Mouse (Mus musculus) midbrain, embryonic 12.5 days (tissue): ENCODE measurements around the gene Stk25. TPM values are rescaled to one million over a fixed set of nuclear protein-coding genes. Genes with fewer than 3 reads are reported as not detected.

Experiments used
- ATAC-seq: fragments of 200-750 bp; cut with Nextera tagmentation; 2 replicates; pipeline ENCODE4 v1.8.0; 2017; ENCODE audit warnings: low read depth, moderate TSS enrichment, moderate library complexity; ENCODE audit not compliant: low FRiP score
- H3K27ac ChIP-seq: fragments of 300-500 bp; sonication (generic); replicated peaks from 2 replicates; pipeline ENCODE4 v1.5.1; 2016; ENCODE audit warnings: mild to moderate bottlenecking
- H3K27me3 ChIP-seq: fragments of 300-500 bp; sonication (generic); 2 replicates; pipeline ENCODE4 v1.6.1; 2016; ENCODE audit warnings: mild to moderate bottlenecking
- H3K36me3 ChIP-seq: fragments of 300-500 bp; sonication (generic); 2 replicates; pipeline ENCODE4 v1.6.1; 2016
- H3K4me1 ChIP-seq: fragments of 300-500 bp; sonication (generic); 2 replicates; pipeline ENCODE4 v1.6.1; 2016
- H3K4me2 ChIP-seq: fragments of 300-500 bp; sonication (generic); replicated peaks from 2 replicates; pipeline ENCODE4 v1.6.1; 2016; ENCODE audit warnings: mild to moderate bottlenecking, moderate library complexity
- H3K4me3 ChIP-seq: fragments of 300-500 bp; sonication (generic); 2 replicates; pipeline ENCODE4 v1.5.1; 2016; ENCODE audit warnings: mild to moderate bottlenecking
- H3K9ac ChIP-seq: fragments of 300-500 bp; sonication (generic); replicated peaks from 2 replicates; pipeline ENCODE4 v1.6.1; 2016; ENCODE audit warnings: mild to moderate bottlenecking, moderate library complexity
- H3K9me3 ChIP-seq: fragments of 300-500 bp; sonication (generic); 2 replicates; pipeline ENCODE4 v1.6.1; 2016; ENCODE audit warnings: mild to moderate bottlenecking
- WGBS: fragments of 180-500 bp; shearing (Covaris S2); methylation state at CpG from one replicate; pipeline ENCODE4 v1.1.7; 2016; 5-methylcytosine and 5-hydroxymethylcytosine counted together
- polyA plus RNA-seq: library from polyadenylated mRNA; unstranded; fragments of >200 nt; fragmentation: Nextera tagmentation; extraction: Ambion mirVana; gene quantifications from 2 replicates; pipeline ENCODE4 v1.2.1, GENCODE M21; 2016

The Stk25 gene
- polyA plus RNA-seq, 1 experiment from 2014 or later, result 240 TPM

DNA sequence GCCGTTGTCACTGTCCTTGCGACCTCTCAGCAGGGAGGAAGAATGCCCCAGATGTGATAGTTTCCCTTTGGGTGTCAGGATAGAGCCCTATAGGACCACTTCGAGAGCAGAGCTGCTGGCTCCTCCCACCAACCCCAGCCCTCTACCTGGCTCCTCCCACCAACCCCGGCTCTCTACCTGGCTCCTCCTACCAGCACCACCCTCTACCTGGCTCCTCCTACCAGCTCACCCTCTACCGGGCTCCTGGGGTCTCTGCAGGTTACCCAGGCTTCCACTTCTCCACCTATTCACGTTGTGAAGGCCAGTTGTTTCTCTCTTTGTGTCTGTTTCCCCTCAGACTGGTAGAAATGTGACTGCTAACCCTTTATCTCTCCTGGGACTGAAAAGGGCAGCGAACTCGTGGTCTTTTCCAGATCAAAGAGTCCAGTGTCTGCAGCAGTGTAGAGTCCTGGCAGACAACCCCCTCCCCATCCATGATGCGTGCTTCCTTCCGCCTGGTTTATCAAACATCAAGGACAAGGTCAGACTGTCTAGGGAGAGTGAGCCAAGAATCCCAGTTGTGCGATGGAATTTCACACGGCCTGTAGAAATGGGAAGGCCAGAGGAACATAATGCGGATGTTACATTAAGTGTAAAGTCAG, 9.4 kb upstream of the Stk25 start:
- WGBS, result 31% methylated on average over 13 of the region's 13 CpGs
- Histone ChIP-seq H3K4me2 (no peak overlapping the region), H3K27ac (no peak overlapping the region), H3K4me1 (peaks cover 11% of the 10 kb centered on the region), H3K9ac (no peak overlapping the region), H3K9me3 (no peaks in the 10 kb centered on the region), H3K36me3 (no peaks in the 10 kb centered on the region), H3K4me3 (no peak overlapping the region), H3K27me3 (peaks cover 12% of the 10 kb centered on the region; the same call in 1 of the 2 replicates)
- no peak; the same call in 1 of the 2 replicates for ATAC-seq

DNA sequence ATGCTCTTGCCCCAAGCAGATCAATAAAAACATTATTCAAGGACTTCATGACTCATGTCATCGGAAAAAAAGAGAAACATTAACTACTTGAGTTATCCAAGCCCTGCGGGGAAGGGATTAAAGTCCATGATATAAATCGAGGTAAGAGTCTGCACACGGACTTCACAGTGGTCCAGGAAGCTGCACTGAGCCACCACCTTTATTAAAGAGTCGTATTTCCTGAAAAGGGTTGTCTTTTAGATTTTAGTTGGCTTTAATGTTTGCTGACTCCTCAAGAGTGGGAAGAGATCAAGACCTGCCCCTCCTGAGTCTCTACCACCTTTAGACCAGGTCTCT, 1.5 kb downstream of the Stk25 start:
- H3K4me3 ChIP-seq, result no peak overlapping the region
- no peaks in the 10 kb centered on the region for H3K27me3 ChIP-seq
- H3K4me1 ChIP-seq, result no peaks in the 10 kb centered on the region
- ATAC-seq, result no peak
- H3K9me3 ChIP-seq, result no peaks in the 10 kb centered on the region
- H3K4me2 ChIP-seq, result no peak overlapping the region
- 83% methylated on average over 5 of the region's 5 CpGs for WGBS
- H3K27ac ChIP-seq, result no peak overlapping the region
- no peaks in the 10 kb centered on the region for H3K36me3 ChIP-seq
- no peak overlapping the region for H3K9ac ChIP-seq

DNA sequence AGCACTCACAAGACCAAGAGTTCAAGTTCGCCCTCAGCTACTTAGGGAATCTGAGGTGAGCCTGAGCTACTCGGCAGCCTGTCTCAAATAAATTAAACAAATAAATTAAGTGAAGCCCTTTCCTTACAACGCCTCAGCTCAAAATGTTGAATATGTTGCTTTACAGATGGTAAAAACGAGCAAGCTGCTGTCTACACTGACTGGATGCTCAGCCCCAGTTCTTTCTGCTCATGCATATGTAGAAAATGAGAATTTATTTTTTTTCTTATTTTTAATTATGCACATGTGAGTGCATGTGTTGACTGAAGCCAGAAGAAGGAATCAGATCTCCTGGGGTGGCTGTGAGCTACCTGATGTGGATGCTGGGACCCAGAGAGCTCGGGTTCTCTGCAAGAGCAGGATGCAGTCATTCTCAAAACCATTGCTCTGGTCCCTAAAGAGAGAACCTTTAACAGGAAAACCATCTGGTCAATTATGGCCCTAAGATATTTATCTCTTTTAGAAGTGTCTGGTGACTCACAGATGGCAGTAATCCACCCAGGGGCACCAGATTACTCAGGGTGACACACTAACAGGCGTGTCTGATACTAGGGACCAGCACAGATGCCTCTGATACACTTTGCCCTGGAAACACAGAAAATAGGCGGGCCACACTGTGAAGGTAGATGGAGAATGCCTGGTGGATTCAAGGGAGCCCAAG, 2.0 kb downstream of the Stk25 start:
- no peak overlapping the region for H3K4me3 ChIP-seq
- no peak overlapping the region for H3K9ac ChIP-seq
- no peaks in the 10 kb centered on the region for H3K4me1 ChIP-seq
- no peak overlapping the region for H3K4me2 ChIP-seq
- ATAC-seq, result no peak
- no peaks in the 10 kb centered on the region for H3K36me3 ChIP-seq
- WGBS, result 76% methylated on average over 7 of the region's 7 CpGs
- no peaks in the 10 kb centered on the region for H3K9me3 ChIP-seq
- H3K27me3 ChIP-seq, result no peaks in the 10 kb centered on the region
- no peak overlapping the region for H3K27ac ChIP-seq

DNA sequence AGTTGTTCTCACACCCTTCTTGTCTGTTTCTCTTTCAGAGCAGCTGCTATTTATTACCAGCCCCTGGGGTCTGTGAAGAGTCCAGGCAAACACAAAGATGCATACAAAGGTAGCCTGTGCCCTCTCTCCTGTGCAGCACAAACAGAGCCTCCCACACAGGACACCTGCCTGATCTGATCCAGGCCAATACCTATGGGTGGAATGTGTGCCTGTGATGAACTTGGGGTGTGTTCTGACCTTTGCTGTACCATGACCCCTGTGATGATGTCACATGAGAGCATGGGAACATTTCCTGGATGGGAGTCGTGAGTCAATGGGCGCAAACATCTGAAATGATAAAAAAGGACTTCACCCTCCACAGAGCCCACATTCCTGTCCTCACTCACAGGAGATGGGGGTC, 3.7 kb downstream of the Stk25 start:
- no peak overlapping the region for H3K27ac ChIP-seq
- H3K9ac ChIP-seq, result no peak overlapping the region
- no peak overlapping the region for H3K4me2 ChIP-seq
- no peaks in the 10 kb centered on the region for H3K9me3 ChIP-seq
- 89% methylated on average over 2 of the region's 2 CpGs for WGBS
- no peaks in the 10 kb centered on the region for H3K4me1 ChIP-seq
- no peaks in the 10 kb centered on the region for H3K36me3 ChIP-seq
- no peaks in the 10 kb centered on the region for H3K27me3 ChIP-seq
- no peak overlapping the region for H3K4me3 ChIP-seq
- no peak for ATAC-seq

DNA sequence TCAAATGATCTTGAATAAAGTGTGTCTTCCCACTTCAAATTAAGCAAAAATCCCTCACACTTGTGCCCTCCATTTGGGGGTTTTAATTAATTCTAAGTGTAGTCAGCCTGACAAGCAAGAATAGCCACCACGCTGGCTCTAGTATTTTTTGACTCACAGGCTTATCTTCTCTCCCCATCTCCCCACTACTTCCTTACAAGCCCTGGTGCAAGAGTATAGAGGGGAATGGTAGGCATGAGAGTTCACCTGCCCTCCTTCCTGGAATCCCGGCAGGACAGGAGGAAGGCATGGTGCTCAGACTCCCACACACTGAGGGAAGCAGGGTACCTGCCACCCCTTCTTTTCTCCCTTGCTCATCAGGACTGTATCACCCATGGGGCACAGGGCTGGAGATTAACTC, 4.2 kb downstream of the Stk25 start:
- no peaks in the 10 kb centered on the region for H3K9me3 ChIP-seq
- no peak overlapping the region for H3K9ac ChIP-seq
- no peak overlapping the region for H3K4me3 ChIP-seq
- H3K27me3 ChIP-seq, result no peaks in the 10 kb centered on the region
- no peak overlapping the region for H3K27ac ChIP-seq
- WGBS, result 63% methylated on average over 2 of the region's 2 CpGs
- no peaks in the 10 kb centered on the region for H3K36me3 ChIP-seq
- H3K4me2 ChIP-seq, result no peak overlapping the region
- no peak for ATAC-seq
- no peaks in the 10 kb centered on the region for H3K4me1 ChIP-seq

DNA sequence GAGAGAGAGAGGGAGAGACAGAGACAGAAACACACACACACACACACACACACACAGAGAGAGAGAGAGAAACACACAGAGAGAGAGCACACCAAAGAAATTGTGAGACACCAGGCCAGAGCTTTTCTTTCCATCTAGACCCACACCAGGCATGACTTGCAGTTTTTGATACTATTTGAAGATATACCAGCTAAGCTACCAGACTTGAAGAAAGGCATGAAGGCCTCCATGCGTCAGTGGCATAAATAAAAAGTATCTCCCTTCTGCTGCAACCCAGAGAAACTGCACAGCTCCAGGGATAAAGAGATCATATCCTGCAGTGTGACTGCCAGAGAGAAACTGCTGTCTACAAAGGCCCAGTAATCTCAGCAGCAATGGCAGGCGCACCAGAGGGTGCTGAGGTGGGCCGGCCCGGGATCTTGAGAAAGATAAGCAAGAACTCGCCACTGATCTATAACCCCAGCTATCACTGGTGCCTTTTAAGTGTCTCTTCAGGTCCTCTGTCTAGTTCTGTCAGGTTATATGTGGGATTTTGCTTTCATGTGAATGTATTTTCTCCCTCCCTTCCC, 8.8 kb downstream of the Stk25 start:
- Histone ChIP-seq H3K9ac (no peak overlapping the region), H3K27ac (no peak overlapping the region), H3K27me3 (no peaks in the 10 kb centered on the region), H3K4me1 (no peaks in the 10 kb centered on the region), H3K4me2 (no peak overlapping the region), H3K9me3 (peaks cover 2% of the 10 kb centered on the region; the same call in 1 of the 2 replicates), H3K4me3 (no peak overlapping the region), H3K36me3 (no peaks in the 10 kb centered on the region)
- ATAC-seq, result no peak
- 81% methylated on average over 5 of the region's 5 CpGs for WGBS

DNA sequence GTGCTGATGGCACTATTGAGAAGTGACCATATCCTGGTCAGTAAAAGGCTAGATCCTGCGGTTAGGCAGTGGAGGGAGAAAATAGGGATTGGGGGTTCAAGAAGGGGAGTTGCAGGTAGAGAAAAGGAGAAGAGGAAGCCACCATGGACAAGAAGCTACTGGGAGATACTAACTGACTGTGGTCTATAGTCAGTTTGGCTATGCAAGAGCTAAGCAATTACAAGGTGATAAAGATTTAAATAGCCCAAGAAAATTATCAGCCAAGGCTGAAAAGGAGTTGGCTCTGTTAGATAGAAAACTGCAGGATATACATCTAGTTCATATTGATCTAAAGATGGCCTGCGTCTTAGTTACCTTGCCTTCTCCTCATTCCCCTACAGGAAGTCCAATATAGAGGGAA, 15.8 kb downstream of the Stk25 start:
- no peak overlapping the region for H3K27ac ChIP-seq
- ATAC-seq, result no peak
- 83% methylated on average over 2 of the region's 2 CpGs for WGBS
- H3K4me1 ChIP-seq, result no peaks in the 10 kb centered on the region
- no peak overlapping the region for H3K9ac ChIP-seq
- H3K27me3 ChIP-seq, result no peaks in the 10 kb centered on the region
- H3K4me2 ChIP-seq, result no peak overlapping the region
- peaks cover 2% of the 10 kb centered on the region; the same call in 1 of the 2 replicates for H3K9me3 ChIP-seq
- H3K36me3 ChIP-seq, result no peaks in the 10 kb centered on the region
- H3K4me3 ChIP-seq, result no peak overlapping the region

DNA sequence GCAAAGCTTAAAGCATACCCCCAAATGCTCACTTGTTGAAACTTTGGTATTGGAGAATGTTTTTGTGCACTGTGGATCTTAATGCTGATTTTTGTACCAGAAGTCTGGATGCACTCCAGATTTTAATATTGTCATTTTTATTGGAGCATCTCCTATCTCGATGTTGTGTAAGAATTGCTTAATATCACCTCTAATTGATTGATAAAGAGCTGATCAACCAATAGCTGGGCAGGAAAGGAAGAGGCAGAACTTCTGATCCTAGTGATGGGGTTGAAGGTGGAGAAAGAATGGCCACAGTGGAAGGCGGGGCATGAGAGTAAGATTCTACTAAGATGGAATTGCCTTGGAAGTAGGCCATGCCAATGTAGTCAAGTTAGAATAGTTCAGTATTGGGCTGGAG, 16.5 kb downstream of the Stk25 start:
- WGBS, result 93% methylated on average over 2 of the region's 2 CpGs
- H3K27me3 ChIP-seq, result no peaks in the 10 kb centered on the region
- peaks cover 2% of the 10 kb centered on the region; the same call in 1 of the 2 replicates for H3K9me3 ChIP-seq
- ATAC-seq, result no peak
- H3K9ac ChIP-seq, result no peak overlapping the region
- H3K27ac ChIP-seq, result no peak overlapping the region
- no peak overlapping the region for H3K4me3 ChIP-seq
- no peaks in the 10 kb centered on the region for H3K4me1 ChIP-seq
- H3K36me3 ChIP-seq, result no peaks in the 10 kb centered on the region
- H3K4me2 ChIP-seq, result no peak overlapping the region

DNA sequence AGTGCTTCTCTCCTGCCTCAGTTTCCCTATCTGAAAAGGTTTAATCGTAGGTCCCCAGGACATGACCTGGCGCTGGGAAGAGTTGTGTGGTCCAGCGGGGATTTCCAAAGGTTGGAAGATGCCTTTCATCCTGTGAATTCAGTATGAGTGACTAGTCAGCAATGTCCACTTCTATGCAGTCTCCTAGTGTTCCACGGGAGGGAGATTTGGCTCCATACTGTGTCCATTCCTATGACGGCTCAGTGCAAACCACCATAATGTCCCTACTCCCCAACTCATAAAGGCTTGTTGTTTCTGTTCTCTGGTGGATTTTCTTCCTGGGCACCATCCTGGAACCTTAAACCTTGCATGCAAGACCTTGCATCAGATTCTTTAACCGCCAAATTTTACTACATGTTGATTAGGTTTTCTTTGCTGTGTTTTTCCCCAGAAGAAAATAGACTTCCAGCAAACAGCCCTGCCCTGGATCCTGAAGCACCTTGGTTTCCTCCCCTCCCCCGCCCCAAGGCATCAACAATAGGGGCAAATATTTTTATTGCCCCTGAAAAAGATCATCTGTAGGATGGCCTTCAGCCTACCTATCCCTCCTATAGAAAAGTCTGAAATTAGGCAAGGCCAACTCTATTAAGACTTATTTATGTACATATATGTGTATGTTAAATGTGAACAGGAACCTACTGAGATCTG, 22.1 kb downstream of the Stk25 start:
- H3K4me3 ChIP-seq, result peak overlapping the region; percentile 73
- no peaks in the 10 kb centered on the region for H3K9me3 ChIP-seq
- H3K4me1 ChIP-seq, result peaks cover 25% of the 10 kb centered on the region
- WGBS, result 37% methylated on average over 7 of the region's 7 CpGs
- peak overlapping the region; percentile 85 for H3K4me2 ChIP-seq
- H3K27me3 ChIP-seq, result no peaks in the 10 kb centered on the region
- peaks cover 2% of the 10 kb centered on the region; the same call in 1 of the 2 replicates for H3K36me3 ChIP-seq
- H3K9ac ChIP-seq, result peak overlapping the region; percentile 51
- ATAC-seq, result peak; percentile 7; the same call in 1 of the 2 replicates
- peak overlapping the region; percentile 81 for H3K27ac ChIP-seq

DNA sequence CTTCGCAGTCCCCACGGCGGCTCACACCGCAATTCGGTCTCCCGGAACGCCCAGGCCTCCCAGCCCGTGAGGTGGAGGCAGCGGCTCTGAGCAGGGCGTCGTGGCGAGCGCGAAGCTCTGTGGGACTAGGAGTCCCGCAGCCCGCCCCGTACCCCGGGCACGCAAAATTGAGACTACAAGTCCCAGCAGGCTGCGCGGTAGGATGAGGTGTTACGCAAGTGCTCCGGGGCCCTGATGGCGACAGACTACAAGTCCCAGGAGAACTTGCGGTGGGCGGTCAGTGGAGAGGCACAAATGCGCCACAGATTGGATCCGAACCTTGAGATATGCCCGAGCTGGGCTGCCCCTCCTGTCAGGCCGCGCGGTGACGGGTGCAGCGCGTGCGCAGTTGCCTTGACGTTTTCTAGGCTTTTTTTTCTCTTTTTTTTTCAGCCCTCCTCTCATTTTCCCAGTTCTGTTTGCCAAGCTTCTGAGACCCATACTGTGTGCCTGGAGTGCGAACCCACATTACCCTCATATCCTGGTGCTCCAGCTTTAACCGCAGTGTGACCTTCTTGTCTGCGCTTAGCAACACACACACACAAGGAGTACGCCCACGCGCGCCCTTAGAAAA, 22.8 kb downstream of the Stk25 start:
- H3K36me3 ChIP-seq, result peaks cover 3% of the 10 kb centered on the region; the same call in 1 of the 2 replicates
- H3K9me3 ChIP-seq, result no peaks in the 10 kb centered on the region
- H3K27me3 ChIP-seq, result no peaks in the 10 kb centered on the region
- H3K4me3 ChIP-seq, result peak overlapping the region; percentile 73
- peak overlapping the region; percentile 85 for H3K4me2 ChIP-seq
- peak; percentile 99 for ATAC-seq
- peaks cover 25% of the 10 kb centered on the region for H3K4me1 ChIP-seq
- 2% methylated on average over 44 of the region's 44 CpGs for WGBS
- H3K27ac ChIP-seq, result peak overlapping the region; percentile 83
- peak overlapping the region; percentile 87 for H3K9ac ChIP-seq

DNA sequence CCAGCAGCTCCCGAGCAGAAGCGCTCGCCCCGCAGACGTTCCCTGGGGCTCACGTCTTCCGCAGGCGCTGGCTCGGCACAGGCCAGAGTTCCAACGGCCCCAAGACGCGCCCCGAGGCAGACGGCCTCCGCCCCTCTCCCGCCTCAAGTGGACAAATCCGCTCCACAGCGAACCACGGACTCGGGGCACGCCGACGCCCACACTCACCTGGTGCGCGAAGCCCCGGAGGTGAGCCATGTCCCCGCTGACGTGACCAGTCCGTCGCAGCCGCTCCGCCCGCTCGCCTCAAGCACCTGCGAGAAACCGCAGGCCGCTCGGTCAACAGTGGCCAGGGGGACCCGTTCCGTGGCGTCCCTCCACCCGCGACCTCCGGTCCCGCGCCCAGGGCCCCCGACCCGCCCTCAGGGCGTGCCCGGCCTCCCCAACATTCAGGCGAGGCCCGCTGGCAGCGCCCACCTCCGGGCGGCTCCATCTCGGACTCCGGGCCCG, 23.3 kb downstream of the Stk25 start:
- peak overlapping the region; percentile 73 for H3K4me3 ChIP-seq
- peak overlapping the region; percentile 85 for H3K4me2 ChIP-seq
- peaks cover 25% of the 10 kb centered on the region for H3K4me1 ChIP-seq
- peak overlapping the region; percentile 83 for H3K27ac ChIP-seq
- no peaks in the 10 kb centered on the region for H3K27me3 ChIP-seq
- ATAC-seq, result no peak
- peak overlapping the region; percentile 87 for H3K9ac ChIP-seq
- peaks cover 3% of the 10 kb centered on the region; the same call in 1 of the 2 replicates for H3K36me3 ChIP-seq
- H3K9me3 ChIP-seq, result no peaks in the 10 kb centered on the region
- under 1% methylated on average over 53 of the region's 58 CpGs for WGBS
